In genomic region chr1:132158741-132159140, GRCm38 (mm10) we compare ENCODE assay signal across 14 mouse cellular contexts. TPM values are rescaled to one million over a fixed set of nuclear protein-coding genes. Genes with fewer than 3 reads are reported as not detected.
DNase-seq lines count a peak whose midpoint lies in the region; ATAC-seq and TF ChIP-seq lines count a peak whose summit lies in the region.
"Had no signal": no experiment of that assay in that cellular context is flagged by ENCODE, and none has a peak within 500 bp of the region (broad histone marks: within the 10 kb centered on the region; RNA-seq: fewer than 3 reads in every experiment).

No protein-coding gene starts in this region.

- H3K4me2 ChIP-seq in heart, embryonic 16.5 days (ENCODE audit: low read depth, low read length), result no peak overlapping the region
- H3K4me2 ChIP-seq in heart, embryonic 12.5 days, result no peak overlapping the region
- no peak overlapping the region for H3K4me2 ChIP-seq in stomach, postnatal 0 days (replicated peaks; ENCODE audit: low read depth)
- H3K4me2 ChIP-seq in hindbrain, embryonic 13.5 days, result no peak overlapping the region

- TF ChIP-seq EP300 in stomach, postnatal 0 days (optimal IDR thresholded peaks at IDR 0.05), result no peak

- no peak overlapping the region for H3K27ac ChIP-seq in heart, embryonic 16.5 days (ENCODE audit: low read length)
- H3K27ac ChIP-seq in heart, embryonic 12.5 days (ENCODE audit: poor library complexity, severe bottlenecking), result no peak overlapping the region
- no peak overlapping the region for H3K27ac ChIP-seq in stomach, postnatal 0 days (replicated peaks)
- no peak overlapping the region for H3K27ac ChIP-seq in hindbrain, embryonic 13.5 days
- H3K27ac ChIP-seq: heart, adult 2 months had no signal

- no peaks in the 10 kb centered on the region for H3K36me3 ChIP-seq in heart, embryonic 16.5 days (ENCODE audit: control insufficient read depth, insufficient read depth)
- no peaks in the 10 kb centered on the region for H3K36me3 ChIP-seq in heart, embryonic 12.5 days
- no peaks in the 10 kb centered on the region for H3K36me3 ChIP-seq in stomach, postnatal 0 days (ENCODE audit: control insufficient read depth, insufficient read depth, low read length)
- no peaks in the 10 kb centered on the region for H3K36me3 ChIP-seq in hindbrain, embryonic 13.5 days

- peaks cover 3% of the 10 kb centered on the region for H3K4me1 ChIP-seq in heart, embryonic 16.5 days (ENCODE audit: control insufficient read depth, insufficient read depth, low read length)
- H3K4me1 ChIP-seq in heart, embryonic 12.5 days (replicated peaks), result peaks cover 12% of the 10 kb centered on the region
- no peaks in the 10 kb centered on the region for H3K4me1 ChIP-seq in stomach, postnatal 0 days (replicated peaks; ENCODE audit: control insufficient read depth, insufficient read depth)
- H3K4me1 ChIP-seq in hindbrain, embryonic 13.5 days (replicated peaks), result peaks cover 43% of the 10 kb centered on the region

- 22% methylated on average over 2 of the region's 2 CpGs for WGBS in heart, embryonic 16.5 days
- WGBS in heart, embryonic 12.5 days, result 28% methylated on average over 2 of the region's 2 CpGs
- 32% methylated on average over 2 of the region's 2 CpGs for WGBS in stomach, postnatal 0 days
- WGBS in hindbrain, embryonic 13.5 days, result 35% methylated on average over 2 of the region's 2 CpGs

- no peak overlapping the region for H3K9ac ChIP-seq in heart, embryonic 16.5 days (ENCODE audit: low read length)
- H3K9ac ChIP-seq in heart, embryonic 12.5 days, result no peak overlapping the region
- H3K9ac ChIP-seq in stomach, postnatal 0 days (ENCODE audit: low read length), result peak overlapping the region; percentile 27; the same call in 1 of the 2 replicates
- H3K9ac ChIP-seq in hindbrain, embryonic 13.5 days, result no peak overlapping the region; the same call in 1 of the 2 replicates

- H3K4me3 ChIP-seq in heart, embryonic 16.5 days (ENCODE audit: low read length), result no peak overlapping the region
- no peak overlapping the region for H3K4me3 ChIP-seq in heart, embryonic 12.5 days
- no peak overlapping the region for H3K4me3 ChIP-seq in stomach, postnatal 0 days (ENCODE audit: low read depth, low read length)
- H3K4me3 ChIP-seq in hindbrain, embryonic 13.5 days, result no peak overlapping the region
- H3K4me3 ChIP-seq: heart, adult 2 months had no signal

- no peaks in the 10 kb centered on the region for H3K9me3 ChIP-seq in heart, embryonic 16.5 days (replicated peaks; ENCODE audit: control insufficient read depth, low read length)
- no peaks in the 10 kb centered on the region for H3K9me3 ChIP-seq in heart, embryonic 12.5 days (replicated peaks)
- no peaks in the 10 kb centered on the region for H3K9me3 ChIP-seq in stomach, postnatal 0 days (ENCODE audit: control insufficient read depth, low read length)
- H3K9me3 ChIP-seq in hindbrain, embryonic 13.5 days, result no peaks in the 10 kb centered on the region

- peaks cover 26% of the 10 kb centered on the region for H3K27me3 ChIP-seq in heart, embryonic 16.5 days (ENCODE audit: control insufficient read depth, insufficient read depth, low read length)
- peaks cover 45% of the 10 kb centered on the region for H3K27me3 ChIP-seq in heart, embryonic 12.5 days (replicated peaks)
- H3K27me3 ChIP-seq in stomach, postnatal 0 days (ENCODE audit: control insufficient read depth, insufficient read depth, low read length), result 0 out of 2 replicates have a peak, but pooled peaks cover 6% of the 10 kb centered on the region
- peaks cover 33% of the 10 kb centered on the region for H3K27me3 ChIP-seq in hindbrain, embryonic 13.5 days

- 0 out of 2 replicates have a peak, but pooled peaks have one; percentile 10 for ATAC-seq in heart, embryonic 16.5 days (replicated peaks; ENCODE audit: extremely low read depth, insufficient read depth, low FRiP score)
- ATAC-seq in heart, embryonic 12.5 days (ENCODE audit: insufficient number of reproducible peaks, low FRiP score), result no peak
- ATAC-seq in stomach, postnatal 0 days (ENCODE audit: low FRiP score, low TSS enrichment), result no peak
- ATAC-seq in megakaryocyte, adult 5-6 weeks (ENCODE audit: poor library complexity, severe bottlenecking), result no peak
- no peak for ATAC-seq in hindbrain, embryonic 13.5 days (ENCODE audit: low FRiP score)
- ATAC-seq: inflammation-experienced regulatory T-cells, adult 6 months had no signal

- TF ChIP-seq CTCF in stomach, postnatal 0 days (IDR thresholded peaks at IDR 0.05; ENCODE audit: low read depth), result no peak

- DNase-seq in urinary bladder, postnatal 14 days (ENCODE audit: low spot score), result peak; percentile 48
- no peak for DNase-seq in urinary bladder, postnatal 36 days (ENCODE audit: low spot score in 2 of 2)
- DNase-seq in kidney, postnatal 14 days, result peak; percentile 56
- no peak for DNase-seq in stomach, postnatal 0 days (ENCODE audit: low spot score)
- DNase-seq: thymus, postnatal 14 days had no signal

RNA-seq across cellular contexts. Expression of gene Cdk18, which starts 19.3 kb away (rescaled TPM):
- 1.7 and 2.2 TPM in 2 replicates for polyA plus RNA-seq in heart, embryonic 16.5 days (2015; fragmentation: Nextera tagmentation; extraction: Ambion mirVana)
- polyA plus RNA-seq in heart, embryonic 12.5 days (2016; fragmentation: Nextera tagmentation; extraction: Ambion mirVana), result 3.7 and 4.8 TPM in 2 replicates
- polyA plus RNA-seq in stomach, postnatal 0 days (2015; fragmentation: Nextera tagmentation; extraction: Ambion mirVana), result 9.7 and 14.5 TPM in 2 replicates
- total RNA-seq in megakaryocyte, adult 5-6 weeks (2015), result 0.14 TPM in 1 of 2 replicates, not detected in the other
- 0.04 TPM in 1 of 2 replicates, not detected in the other for total RNA-seq in megakaryocyte, adult 5-6 weeks (2017)
- polyA plus RNA-seq in hindbrain, embryonic 13.5 days (2015; fragmentation: Nextera tagmentation; extraction: Ambion mirVana), result 0.31 and 0.32 TPM in 2 replicates
- polyA plus RNA-seq: inflammation-experienced regulatory T-cells, adult 6 months had no signal

RNA-seq across cellular contexts. Expression of gene Lemd1, which starts 32.5 kb away (rescaled TPM):
- not detected in 2 replicates for polyA plus RNA-seq in heart, embryonic 16.5 days (2015; fragmentation: Nextera tagmentation; extraction: Ambion mirVana)
- polyA plus RNA-seq in heart, embryonic 12.5 days (2016; fragmentation: Nextera tagmentation; extraction: Ambion mirVana), result not detected in 2 replicates
- 0.30 and 0.42 TPM in 2 replicates for polyA plus RNA-seq in stomach, postnatal 0 days (2015; fragmentation: Nextera tagmentation; extraction: Ambion mirVana)
- not detected in 2 replicates for total RNA-seq in megakaryocyte, adult 5-6 weeks (2015)
- not detected in 2 replicates for total RNA-seq in megakaryocyte, adult 5-6 weeks (2017)
- 24.8 and 25.7 TPM in 2 replicates for polyA plus RNA-seq in hindbrain, embryonic 13.5 days (2015; fragmentation: Nextera tagmentation; extraction: Ambion mirVana)
- total RNA-seq: heart, adult 2 months; liver, adult 2 months; MEL had no signal
- polyA plus RNA-seq: heart, adult 2 months; inflammation-experienced regulatory T-cells, adult 6 months; liver, adult 2 months had no signal

RNA-seq across cellular contexts. Expression of gene AC124108.1, which starts 32.5 kb away (rescaled TPM):
- polyA plus RNA-seq in heart, embryonic 16.5 days (2015; fragmentation: Nextera tagmentation; extraction: Ambion mirVana), result 0.04 TPM in 1 of 2 replicates, not detected in the other
- not detected in 2 replicates for polyA plus RNA-seq in heart, embryonic 12.5 days (2016; fragmentation: Nextera tagmentation; extraction: Ambion mirVana)
- 0.02 and 0.06 TPM in 2 replicates for polyA plus RNA-seq in stomach, postnatal 0 days (2015; fragmentation: Nextera tagmentation; extraction: Ambion mirVana)
- not detected in 2 replicates for total RNA-seq in megakaryocyte, adult 5-6 weeks (2015)
- not detected in 2 replicates for total RNA-seq in megakaryocyte, adult 5-6 weeks (2017)
- 4.2 and 4.8 TPM in 2 replicates for polyA plus RNA-seq in hindbrain, embryonic 13.5 days (2015; fragmentation: Nextera tagmentation; extraction: Ambion mirVana)
- total RNA-seq: liver, adult 2 months; MEL had no signal
- polyA plus RNA-seq: inflammation-experienced regulatory T-cells, adult 6 months; liver, adult 2 months; small intestine, adult 2 months had no signal

Comparison
In these comparisons a context has a peak if more than half of its experiments do, and no peak if none do; other contexts are left out.
1. DNase-seq: peak in urinary bladder, postnatal 14 days (single experiment) and kidney, postnatal 14 days (single experiment); none in urinary bladder, postnatal 36 days (0 of 2) and stomach, postnatal 0 days (single experiment).
2. RNA of gene Lemd1, which starts 32.5 kb away (polyA plus RNA-seq): 24.8 to 25.7 TPM in hindbrain, embryonic 13.5 days; 0.30 to 0.42 TPM in stomach, postnatal 0 days, not detected in heart, embryonic 12.5 days and not detected in heart, embryonic 16.5 days; every median in the first group is over 10 times any median in the second.